Mouse (Mus musculus): ENCODE measurements at regions not wholly inside any gene's neighbourhood (a gene's known extent, or its start where the extent isn't known, plus 50 kb on each side); places are given as distances from the start of the nearest gene placed in this dataset.
"Not testable (repeated sequence)": the region's sequence is repeated elsewhere in the genome, so short reads cannot be mapped to it uniquely, and the experiment has no call there.

GRCm38 (mm10) chr3:39779690-39780218, 751.3 kb upstream of the Intu start:
- no peak for DNase-seq (ENCODE audit: low read depth)

- DNase-seq (ENCODE audit: low read depth) = no peak
These were observed 750.8 kb upstream of the Intu start for GRCm38 (mm10) chr3:39780270-39780669.

GRCm38 (mm10) chr3:39784901-39785300, 746.2 kb upstream of the Intu start:
- no peak for DNase-seq (ENCODE audit: low read depth)

- DNase-seq (ENCODE audit: low read depth) = no peak
These were observed 721.5 kb upstream of the Intu start for GRCm38 (mm10) chr3:39809586-39809985.

- no peak for DNase-seq (ENCODE audit: low read depth)
These were observed 716.3 kb upstream of the Intu start for GRCm38 (mm10) chr3:39814814-39815213.

- no peak for DNase-seq (ENCODE audit: low read depth)
These were observed 700.5 kb upstream of the Intu start for GRCm38 (mm10) chr3:39830488-39831056.

- DNase-seq (ENCODE audit: low read depth) = no peak
These were observed 692.5 kb upstream of the Intu start for GRCm38 (mm10) chr3:39838377-39839145.

GRCm38 (mm10) chr3:39840946-39841345, 690.1 kb upstream of the Intu start:
- DNase-seq (ENCODE audit: low read depth) = no peak

GRCm38 (mm10) chr3:39845123-39845522, 686.0 kb upstream of the Intu start:
- DNase-seq (ENCODE audit: low read depth) = no peak

- DNase-seq (ENCODE audit: low read depth) = no peak
These were observed 682.3 kb upstream of the Intu start for GRCm38 (mm10) chr3:39848829-39849228.

- no peak for DNase-seq (ENCODE audit: low read depth)
These were observed 673.8 kb upstream of the Intu start for GRCm38 (mm10) chr3:39857214-39857839.

GRCm38 (mm10) chr3:39876046-39876445, 655.0 kb upstream of the Intu start:
- DNase-seq (ENCODE audit: low read depth) = not testable (repeated sequence)

GRCm38 (mm10) chr3:39884370-39884769, 646.7 kb upstream of the Intu start:
- no peak for DNase-seq (ENCODE audit: low read depth)

- no peak for DNase-seq (ENCODE audit: low read depth)
These were observed 642.7 kb upstream of the Intu start for GRCm38 (mm10) chr3:39888376-39888775.

- DNase-seq (ENCODE audit: low read depth) = no peak
These were observed 641.9 kb upstream of the Intu start for GRCm38 (mm10) chr3:39889222-39889621.

GRCm38 (mm10) chr3:39898961-39899360, 632.1 kb upstream of the Intu start:
- no peak for DNase-seq (ENCODE audit: low read depth)

- DNase-seq (ENCODE audit: low read depth) = no peak
These were observed 630.9 kb upstream of the Intu start for GRCm38 (mm10) chr3:39900207-39900606.

- no peak for DNase-seq (ENCODE audit: low read depth)
These were observed 626.7 kb upstream of the Intu start for GRCm38 (mm10) chr3:39904377-39904776.

- DNase-seq (ENCODE audit: low read depth) = no peak
These were observed 622.3 kb upstream of the Intu start for GRCm38 (mm10) chr3:39908676-39909362.

GRCm38 (mm10) chr3:39909642-39910041, 621.4 kb upstream of the Intu start:
- DNase-seq (ENCODE audit: low read depth) = no peak

GRCm38 (mm10) chr3:39918601-39919000, 612.5 kb upstream of the Intu start:
- no peak for DNase-seq (ENCODE audit: low read depth)

GRCm38 (mm10) chr3:39925436-39925835, 605.6 kb upstream of the Intu start:
- DNase-seq (ENCODE audit: low read depth) = no peak
